Mouse (Mus musculus) c-Kit-positive CD71-negative TER-119-negative erythroid progenitor cells, embryonic 14.5 days (primary cell): ENCODE measurements around the gene Mex3a.
"Not testable (repeated sequence)": the region's sequence is repeated elsewhere in the genome, so short reads cannot be mapped to it uniquely, and the experiment has no call there.

Experiments
- DNase-seq: peaks from one replicate; pipeline ENCODE4 v3.0.0-alpha.2; 2013; ENCODE audit warnings: low read depth

Gene Mex3a

DNA sequence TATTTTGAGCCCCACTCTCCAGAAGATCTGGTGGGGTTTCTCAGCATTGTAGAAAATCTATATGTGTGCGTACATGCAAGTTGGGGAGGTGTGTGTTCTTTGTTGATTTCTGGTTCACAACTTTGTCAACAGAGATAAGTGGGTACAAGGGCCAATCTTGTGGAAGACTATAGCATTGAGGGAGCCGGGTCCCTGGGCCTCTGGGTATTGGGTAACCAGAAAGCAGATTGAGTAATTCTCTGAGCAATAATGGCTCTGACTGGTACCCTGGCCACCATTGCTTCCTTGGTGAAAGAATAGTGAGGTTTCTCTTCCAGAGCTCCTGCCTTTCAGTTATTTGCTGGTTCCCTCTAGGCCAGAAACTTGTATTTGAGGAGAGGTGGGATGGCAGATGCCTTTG, 36.9 kb downstream of the Mex3a start:
- no peak for DNase-seq

DNA sequence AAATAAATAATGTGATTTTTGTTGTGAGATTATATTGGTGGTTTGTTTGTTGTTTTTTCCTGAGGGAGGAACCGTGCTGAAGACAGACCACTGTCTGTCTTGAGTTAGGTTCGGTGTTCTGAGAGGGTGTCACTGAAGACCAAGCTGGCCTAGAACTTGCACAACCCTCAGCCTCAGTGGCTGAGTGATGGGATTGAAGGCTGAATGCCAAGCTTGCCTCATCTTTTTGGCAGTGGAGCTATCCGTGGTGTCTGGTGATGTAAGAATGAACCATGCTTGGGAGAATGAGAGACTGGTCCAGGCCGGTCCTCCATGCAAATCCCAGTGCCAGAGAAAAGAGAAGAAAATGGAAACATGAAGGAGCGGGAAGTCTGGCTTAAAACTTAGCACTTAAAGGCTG, 37.5 kb downstream of the Mex3a start:
- no peak for DNase-seq

DNA sequence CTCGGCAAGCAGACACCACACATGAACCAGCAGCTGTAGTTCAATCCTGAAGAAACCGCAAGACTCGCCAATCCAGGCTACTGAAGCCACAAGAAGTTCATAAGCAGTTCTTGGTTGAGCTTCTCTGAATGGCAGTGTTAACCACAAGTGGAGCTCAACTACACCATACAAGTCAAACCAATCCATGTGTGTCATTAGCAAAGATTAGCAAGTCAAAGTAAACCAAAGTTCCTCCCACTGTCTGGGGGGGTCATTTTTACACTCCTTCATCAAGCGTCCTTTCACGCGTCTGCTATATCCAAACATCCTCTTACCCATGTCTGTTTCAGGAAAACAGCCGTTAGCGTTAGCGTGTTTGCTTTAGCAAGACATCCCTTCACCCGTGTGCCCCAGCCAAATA, 38.1 kb downstream of the Mex3a start:
- DNase-seq: no peak

DNA sequence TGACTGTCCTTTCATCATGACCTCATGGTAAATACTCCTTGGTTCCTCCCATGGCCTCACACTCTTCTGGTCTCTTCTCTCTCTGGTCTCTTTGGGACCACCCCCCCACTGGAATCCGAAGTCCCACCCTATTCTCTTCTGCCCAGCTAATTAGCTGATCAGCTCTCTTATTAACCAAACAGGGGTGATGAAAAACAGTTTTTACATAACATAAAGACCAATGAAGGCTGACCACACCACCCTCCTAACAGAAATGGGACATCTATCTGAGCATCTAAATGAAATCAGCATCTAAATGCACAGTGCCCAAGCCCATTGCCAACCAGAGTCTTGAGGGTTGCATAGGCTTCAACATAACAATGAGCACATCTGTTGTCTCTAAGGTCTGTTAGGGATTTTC, 39.7 kb downstream of the Mex3a start:
- DNase-seq: no peak

DNA sequence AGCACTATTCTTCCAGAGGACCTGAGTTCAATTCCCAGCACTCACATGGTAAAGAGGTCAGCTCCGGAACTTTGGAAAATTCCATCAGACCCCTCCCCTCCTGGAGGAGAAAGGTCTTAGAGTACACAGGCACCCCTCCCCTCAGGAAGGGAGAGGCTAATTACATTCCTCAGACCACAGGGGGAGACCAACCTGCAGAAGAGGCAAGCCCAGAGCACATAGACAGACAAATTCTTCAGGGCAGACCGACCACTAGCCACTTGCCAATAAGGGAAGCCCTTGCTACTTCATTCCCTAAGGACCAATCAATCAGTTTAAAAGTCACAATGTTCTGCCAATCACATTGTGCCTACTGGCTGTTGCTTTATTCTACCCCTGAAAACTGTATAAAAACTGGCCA, 40.6 kb downstream of the Mex3a start:
- no peak for DNase-seq

DNA sequence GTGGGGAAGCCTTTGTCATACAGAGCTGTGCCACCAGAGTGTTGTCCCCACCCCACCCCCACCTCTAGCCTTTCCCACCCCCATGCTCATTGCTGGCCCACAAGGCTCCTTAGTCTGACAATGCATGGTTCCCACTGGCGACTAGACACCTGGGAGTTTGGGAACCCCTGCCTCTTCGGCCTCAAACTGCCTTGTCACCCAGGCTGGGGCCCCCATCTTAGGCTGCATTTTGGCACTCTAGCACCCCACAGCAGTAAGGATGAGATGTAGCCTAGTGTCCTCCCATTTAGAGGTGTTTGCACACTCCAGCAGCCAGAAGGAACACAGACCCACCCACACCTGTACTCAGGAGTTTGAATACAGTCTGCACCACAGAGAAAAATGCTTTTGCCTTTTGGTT, 41.6 kb downstream of the Mex3a start:
- DNase-seq: no peak

DNA sequence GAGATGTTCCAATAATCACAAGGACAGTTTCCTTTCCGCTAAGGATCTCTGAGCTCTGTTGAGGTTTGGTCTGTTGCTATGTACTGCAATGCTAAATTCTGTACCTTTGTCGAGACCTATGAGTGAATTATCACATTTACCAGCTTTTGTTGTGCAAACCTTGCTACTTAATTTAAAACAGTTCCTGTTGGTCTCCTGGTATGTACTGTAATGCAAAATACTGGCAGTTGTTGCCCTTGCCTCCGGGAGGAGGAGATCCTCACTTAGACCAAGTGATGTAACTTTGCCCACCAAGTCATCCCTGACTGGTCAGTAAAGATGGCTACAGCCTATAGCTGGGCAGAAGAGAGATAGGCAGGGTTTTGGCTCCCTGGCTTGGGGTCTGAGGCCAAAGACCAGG, 43.3 kb downstream of the Mex3a start, which contains the start of gene Ssr2:
Gene Ssr2 (plus strand): TSS at position 337 of the 400 bp plus-strand sequence.
- no peak for DNase-seq

DNA sequence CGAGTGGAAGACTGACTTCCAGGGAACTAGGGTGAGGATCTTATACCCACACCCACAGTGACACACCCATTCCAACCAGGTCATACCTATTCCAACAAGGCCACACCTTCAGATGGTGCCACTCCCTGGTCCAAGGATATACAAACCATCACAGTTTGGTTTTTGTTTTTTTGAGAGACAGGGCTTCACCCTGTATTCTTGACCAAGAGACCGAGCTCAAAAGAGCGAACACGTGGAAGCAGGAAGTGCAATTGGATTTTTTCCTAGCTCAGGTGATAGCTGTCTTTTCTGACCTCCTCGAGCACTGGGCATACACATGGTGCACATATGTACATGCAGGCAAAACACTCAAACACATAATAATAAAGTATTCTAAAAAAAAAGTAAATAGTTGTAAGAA, 45.7 kb downstream of the Mex3a start:
- DNase-seq: not testable (repeated sequence)

DNA sequence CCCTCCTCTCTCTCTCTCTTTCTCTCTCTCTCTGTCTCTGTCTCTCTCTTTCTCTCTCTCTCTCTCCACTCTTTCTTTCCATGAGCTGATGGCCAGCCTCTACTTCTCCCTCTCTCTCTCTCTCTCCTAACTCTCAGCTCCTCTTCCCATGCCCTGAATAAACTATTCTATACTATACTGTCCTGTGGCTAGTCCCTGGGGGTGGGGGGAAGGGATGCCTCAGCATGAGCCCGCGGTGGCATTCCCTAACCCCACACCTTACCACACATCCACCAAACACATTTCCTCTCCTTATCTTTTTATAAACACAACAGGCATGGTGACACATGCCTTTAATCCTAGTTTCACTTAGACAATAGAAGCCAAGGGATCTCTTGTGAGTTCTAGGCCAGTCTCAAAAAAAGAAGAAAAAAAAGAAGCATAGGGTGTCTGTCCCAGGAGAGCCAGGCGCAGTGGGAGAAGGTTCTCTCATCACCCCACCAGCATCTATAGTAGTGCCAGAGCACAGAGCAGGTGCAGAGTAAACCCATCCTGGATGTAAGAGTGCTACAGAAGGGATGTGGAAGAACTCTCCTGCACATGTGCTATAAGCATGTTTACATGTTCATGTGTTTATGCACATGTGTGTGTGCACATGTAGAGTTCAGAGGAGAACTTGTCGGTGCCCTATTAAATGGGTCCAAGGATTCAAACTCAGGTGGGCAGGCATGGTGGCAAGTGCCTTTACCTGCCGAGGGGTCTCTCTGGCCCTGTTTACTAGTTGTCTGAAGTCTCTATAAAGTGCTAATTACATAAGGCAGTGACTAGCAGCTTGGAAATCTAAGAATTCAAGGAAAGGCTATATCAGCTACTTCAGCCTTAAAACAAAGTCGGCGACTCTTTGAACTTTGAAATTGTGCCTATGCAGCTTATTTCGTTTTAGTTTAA, 46.6 kb downstream of the Mex3a start:
- no peak for DNase-seq

DNA sequence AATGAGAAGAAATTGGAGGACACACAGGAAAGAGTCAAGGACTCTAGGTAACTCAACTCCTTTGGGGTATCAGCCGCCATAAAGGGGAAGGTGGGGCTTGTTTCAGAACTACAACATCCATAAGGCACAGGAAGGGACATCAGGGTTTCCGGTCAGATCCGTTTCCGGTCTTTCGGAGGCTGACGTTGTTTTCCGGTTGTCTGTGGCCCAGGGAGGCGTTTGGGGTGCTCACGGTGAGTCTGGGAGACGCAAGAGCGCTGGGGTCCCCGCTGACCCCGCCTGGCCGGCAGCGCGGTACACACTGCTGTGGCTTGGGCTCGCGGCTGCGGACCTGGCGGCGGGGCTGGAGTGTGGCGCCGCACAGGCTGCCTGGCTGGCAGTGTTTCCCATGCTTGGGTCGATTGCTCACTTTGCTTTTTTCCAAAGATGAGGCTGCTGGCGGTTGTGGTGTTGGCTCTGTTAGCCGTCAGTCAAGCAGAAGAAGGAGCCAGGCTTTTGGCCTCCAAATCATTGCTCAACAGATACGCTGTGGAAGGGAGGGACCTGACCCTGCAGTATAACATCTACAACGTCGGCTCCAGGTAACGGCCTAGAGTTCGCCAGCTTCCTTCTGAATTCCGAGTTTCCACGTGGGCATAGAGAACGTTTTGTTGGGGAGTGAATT, 47.4 kb downstream of the Mex3a start:
- peak; percentile 76 for DNase-seq

DNA sequence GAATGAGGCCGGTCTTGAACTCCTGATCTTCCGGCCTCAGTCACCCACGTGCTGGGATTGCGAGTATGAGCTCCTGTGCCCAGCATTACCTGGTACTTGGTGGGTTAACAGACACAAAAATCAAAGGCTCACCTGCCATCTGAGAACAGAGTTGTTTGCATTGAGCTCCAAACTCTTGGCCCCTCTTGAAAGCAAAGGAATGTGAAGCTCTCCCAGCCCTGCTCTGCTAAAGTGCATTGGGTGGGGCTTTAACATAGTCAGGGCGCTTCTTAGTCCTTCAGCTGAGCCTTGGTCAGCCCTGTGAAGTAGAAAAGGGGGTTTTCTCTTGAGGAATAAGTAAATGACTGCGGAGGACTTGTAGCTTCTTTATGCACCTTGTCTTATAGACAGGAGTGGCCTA, 53.6 kb downstream of the Mex3a start:
- DNase-seq: no peak

DNA sequence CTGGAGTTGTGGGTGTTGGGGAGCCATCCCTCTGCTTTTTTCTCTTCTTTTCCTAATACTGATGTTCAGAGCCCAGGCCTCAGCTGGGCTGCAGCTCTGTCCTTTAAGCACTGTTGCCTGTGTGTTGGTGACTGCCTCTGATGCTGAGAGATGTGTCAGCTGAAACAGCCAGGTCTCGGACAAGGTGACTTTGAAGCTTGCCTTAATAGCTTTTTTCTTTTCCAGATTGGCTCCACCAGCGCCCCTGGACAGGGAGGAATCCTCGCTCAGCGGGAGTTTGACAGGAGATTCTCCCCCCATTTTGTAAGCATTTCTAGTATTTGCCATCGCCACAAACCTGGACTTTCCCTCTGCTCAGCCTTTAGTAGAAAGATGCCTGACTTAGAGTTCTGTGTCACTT, 54.4 kb downstream of the Mex3a start:
- no peak for DNase-seq

DNA sequence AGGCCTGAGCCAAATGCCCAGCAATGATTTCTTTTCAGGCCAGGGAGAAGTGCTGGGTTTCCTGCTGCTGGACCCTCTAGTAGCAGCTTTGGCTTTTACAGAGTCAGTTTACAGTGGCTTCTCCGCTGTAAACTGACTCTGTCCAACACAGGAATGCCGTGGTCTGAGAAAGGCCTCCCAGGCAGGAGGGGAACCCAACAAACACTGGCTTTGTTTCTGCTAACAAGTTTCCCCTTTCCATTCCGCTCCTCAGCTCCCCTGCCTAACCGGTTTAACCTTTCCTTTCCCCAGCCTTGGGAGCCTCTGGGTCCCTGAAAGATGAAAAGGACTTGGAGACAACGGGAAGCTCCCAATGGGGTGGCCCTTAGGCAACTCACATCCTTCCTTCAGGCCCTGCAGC, 58.1 kb downstream of the Mex3a start:
- no peak for DNase-seq
